Mouse (Mus musculus) limb, embryonic 13.5 days (tissue): ENCODE data around the gene Osr1. TPM values are rescaled to one million over a fixed set of nuclear protein-coding genes. Genes with fewer than 3 reads are reported as not detected.

ENCODE experiments used
- ATAC-seq: fragments of 200-750 bp; cut with Nextera tagmentation; 2 replicates; pipeline ENCODE4 v1.8.0; 2017; ENCODE audit warnings: low read depth, moderate number of reproducible peaks, moderate TSS enrichment; ENCODE audit not compliant: low FRiP score
- H3K27ac ChIP-seq: fragments of 300-500 bp; sonication (generic); 2 replicates; pipeline ENCODE4 v1.5.1; 2015; ENCODE audit warnings: inconsistent platforms, mild to moderate bottlenecking, moderate library complexity
- H3K27me3 ChIP-seq: fragments of 300-500 bp; sonication (generic); 2 replicates; pipeline ENCODE4 v1.6.1; 2015; ENCODE audit warnings: mild to moderate bottlenecking, inconsistent platforms
- H3K36me3 ChIP-seq: fragments of 300-500 bp; sonication (generic); 2 replicates; pipeline ENCODE4 v1.6.1; 2015; ENCODE audit warnings: inconsistent platforms, mild to moderate bottlenecking, moderate library complexity
- H3K4me1 ChIP-seq: fragments of 300-500 bp; sonication (generic); 2 replicates; pipeline ENCODE4 v1.6.1; 2015; ENCODE audit warnings: inconsistent platforms
- H3K4me2 ChIP-seq: fragments of 300-500 bp; sonication (generic); replicated peaks from 2 replicates; pipeline ENCODE4 v1.6.1; 2015; ENCODE audit warnings: inconsistent platforms, mild to moderate bottlenecking, moderate library complexity
- H3K4me3 ChIP-seq: fragments of 300-500 bp; sonication (generic); 2 replicates; pipeline ENCODE4 v1.5.1; 2015; ENCODE audit warnings: moderate library complexity, mild to moderate bottlenecking, inconsistent platforms
- H3K9ac ChIP-seq: fragments of 300-500 bp; sonication (generic); 2 replicates; pipeline ENCODE4 v1.6.1; 2015; ENCODE audit warnings: mild to moderate bottlenecking, inconsistent platforms
- H3K9me3 ChIP-seq: fragments of 300-500 bp; sonication (generic); 2 replicates; pipeline ENCODE4 v1.6.1; 2016; ENCODE audit warnings: inconsistent platforms
- WGBS: fragments of 180-500 bp; shearing (Covaris S2); methylation state at CpG from one replicate; pipeline ENCODE4 v1.1.7; 2015; 5-methylcytosine and 5-hydroxymethylcytosine counted together
- polyA plus RNA-seq: library from polyadenylated mRNA; unstranded; fragments of >200 nt; fragmentation: Nextera tagmentation; extraction: Ambion mirVana; gene quantifications from 2 replicates; pipeline ENCODE4 v1.2.1, GENCODE M21; 2015

Osr1 gene
- polyA plus RNA-seq, 1 experiment from 2014 or later: 95.3 TPM

- peaks cover 62% of the 10 kb centered on the region for H3K4me1 ChIP-seq
- H3K4me3 ChIP-seq: peak overlapping the region; percentile 70
- H3K27me3 ChIP-seq: peaks cover 82% of the 10 kb centered on the region
- peak overlapping the region; percentile 59 for H3K9ac ChIP-seq
- no peaks in the 10 kb centered on the region for H3K9me3 ChIP-seq
- 33% methylated on average over 4 of the region's 4 CpGs for WGBS
- 0 out of 2 replicates have a peak, but pooled peaks cover 8% of the 10 kb centered on the region for H3K36me3 ChIP-seq
- no peak for ATAC-seq
- peak overlapping the region; percentile 73 for H3K4me2 ChIP-seq
- 0 out of 2 replicates have a peak overlapping the region, but pooled peaks have one; percentile 28 for H3K27ac ChIP-seq
Observed at GRCm38 (mm10) chr12:9578591-9578990, 8.7 kb downstream of the Osr1 start.

GRCm38 (mm10) chr12:9579301-9580030 lies 9.6 kb downstream of the Osr1 start:
- peak overlapping the region; percentile 70 for H3K4me3 ChIP-seq
- peak overlapping the region; percentile 73 for H3K4me2 ChIP-seq
- H3K9ac ChIP-seq: peak overlapping the region; percentile 59
- no peaks in the 10 kb centered on the region for H3K9me3 ChIP-seq
- H3K36me3 ChIP-seq: 0 out of 2 replicates have a peak, but pooled peaks cover 8% of the 10 kb centered on the region
- H3K27ac ChIP-seq: 0 out of 2 replicates have a peak overlapping the region, but pooled peaks have one; percentile 28
- H3K4me1 ChIP-seq: peaks cover 64% of the 10 kb centered on the region
- no peak for ATAC-seq
- peaks cover 85% of the 10 kb centered on the region for H3K27me3 ChIP-seq
- 5% methylated on average over 31 of the region's 31 CpGs for WGBS

- Histone ChIP-seq H3K27me3 (peaks cover 78% of the 10 kb centered on the region), H3K36me3 (0 out of 2 replicates have a peak, but pooled peaks cover 8% of the 10 kb centered on the region), H3K9me3 (no peaks in the 10 kb centered on the region), H3K4me1 (peaks cover 69% of the 10 kb centered on the region), H3K4me3 (peak overlapping the region; percentile 70), H3K9ac (peak overlapping the region; percentile 59), H3K27ac (no peak overlapping the region), H3K4me2 (peak overlapping the region; percentile 73)
- WGBS: 4% methylated on average over 33 of the region's 33 CpGs
- no peak for ATAC-seq
Observed at GRCm38 (mm10) chr12:9580041-9580905, 10.4 kb downstream of the Osr1 start.

- 5% methylated on average over 30 of the region's 30 CpGs for WGBS
- H3K36me3 ChIP-seq: 0 out of 2 replicates have a peak, but pooled peaks cover 8% of the 10 kb centered on the region
- peaks cover 73% of the 10 kb centered on the region for H3K4me1 ChIP-seq
- ATAC-seq: no peak
- H3K27me3 ChIP-seq: peaks cover 75% of the 10 kb centered on the region
- peak overlapping the region; percentile 59 for H3K9ac ChIP-seq
- peak overlapping the region; percentile 70 for H3K4me3 ChIP-seq
- no peak overlapping the region for H3K27ac ChIP-seq
- no peaks in the 10 kb centered on the region for H3K9me3 ChIP-seq
- peak overlapping the region; percentile 73 for H3K4me2 ChIP-seq
Observed at GRCm38 (mm10) chr12:9581011-9581410, 11.1 kb downstream of the Osr1 start.

GRCm38 (mm10) chr12:9581506-9581905 lies 11.6 kb downstream of the Osr1 start:
- ATAC-seq: no peak
- H3K4me3 ChIP-seq: peak overlapping the region; percentile 70
- WGBS: 8% methylated on average over 12 of the region's 12 CpGs

GRCm38 (mm10) chr12:9582248-9582995 lies 12.5 kb downstream of the Osr1 start:
- H3K9ac ChIP-seq: no peak overlapping the region; the same call in 1 of the 2 replicates
- H3K4me3 ChIP-seq: no peak overlapping the region
- H3K36me3 ChIP-seq: 0 out of 2 replicates have a peak, but pooled peaks cover 8% of the 10 kb centered on the region
- H3K4me1 ChIP-seq: peaks cover 64% of the 10 kb centered on the region
- ATAC-seq: no peak
- WGBS: 21% methylated on average over 14 of the region's 14 CpGs
- peaks cover 67% of the 10 kb centered on the region for H3K27me3 ChIP-seq
- H3K27ac ChIP-seq: no peak overlapping the region
- H3K4me2 ChIP-seq: no peak overlapping the region
- H3K9me3 ChIP-seq: no peaks in the 10 kb centered on the region

More at GRCm38 (mm10) chr12:9581506-9581905, 11.6 kb downstream of the Osr1 start:
- peak overlapping the region; percentile 59 for H3K9ac ChIP-seq
- H3K27ac ChIP-seq: no peak overlapping the region
- 0 out of 2 replicates have a peak, but pooled peaks cover 8% of the 10 kb centered on the region for H3K36me3 ChIP-seq
- no peaks in the 10 kb centered on the region for H3K9me3 ChIP-seq
- H3K4me1 ChIP-seq: peaks cover 71% of the 10 kb centered on the region
- H3K4me2 ChIP-seq: peak overlapping the region; percentile 73
- H3K27me3 ChIP-seq: peaks cover 75% of the 10 kb centered on the region

- WGBS: 18% methylated on average over 2 of the region's 2 CpGs
- Histone ChIP-seq H3K4me3 (no peak overlapping the region), H3K4me1 (peaks cover 56% of the 10 kb centered on the region), H3K9me3 (no peaks in the 10 kb centered on the region), H3K36me3 (0 out of 2 replicates have a peak, but pooled peaks cover 8% of the 10 kb centered on the region), H3K4me2 (no peak overlapping the region), H3K27me3 (peaks cover 58% of the 10 kb centered on the region), H3K27ac (no peak overlapping the region), H3K9ac (no peak overlapping the region)
- no peak for ATAC-seq
Observed at GRCm38 (mm10) chr12:9583380-9583779, 13.5 kb downstream of the Osr1 start.

GRCm38 (mm10) chr12:9584366-9585084 lies 14.6 kb downstream of the Osr1 start:
- Histone ChIP-seq H3K27me3 (peaks cover 46% of the 10 kb centered on the region), H3K9me3 (no peaks in the 10 kb centered on the region), H3K27ac (no peak overlapping the region; the same call in 1 of the 2 replicates), H3K4me3 (peak overlapping the region; percentile 44), H3K4me1 (peaks cover 45% of the 10 kb centered on the region), H3K36me3 (0 out of 2 replicates have a peak, but pooled peaks cover 8% of the 10 kb centered on the region), H3K9ac (peak overlapping the region; percentile 68), H3K4me2 (peak overlapping the region; percentile 70)
- WGBS: 1% methylated on average over 23 of the region's 23 CpGs
- ATAC-seq: peak; percentile 92

GRCm38 (mm10) chr12:9585085-9585453 lies 15.2 kb downstream of the Osr1 start:
- Histone ChIP-seq H3K27me3 (peaks cover 43% of the 10 kb centered on the region), H3K9me3 (no peaks in the 10 kb centered on the region), H3K27ac (no peak overlapping the region; the same call in 1 of the 2 replicates), H3K4me2 (peak overlapping the region; percentile 70), H3K4me3 (peak overlapping the region; percentile 44), H3K4me1 (peaks cover 40% of the 10 kb centered on the region), H3K36me3 (0 out of 2 replicates have a peak, but pooled peaks cover 8% of the 10 kb centered on the region), H3K9ac (peak overlapping the region; percentile 68)
- WGBS: 1% methylated on average over 7 of the region's 7 CpGs
- peak; percentile 5; the same call in 1 of the 2 replicates for ATAC-seq

GRCm38 (mm10) chr12:9587732-9588131 lies 17.8 kb downstream of the Osr1 start:
- H3K4me1 ChIP-seq: peaks cover 16% of the 10 kb centered on the region

More at GRCm38 (mm10) chr12:9587732-9588131, 17.8 kb downstream of the Osr1 start:
- peaks cover 18% of the 10 kb centered on the region for H3K27me3 ChIP-seq
- H3K9ac ChIP-seq: no peak overlapping the region
- no peak overlapping the region for H3K4me2 ChIP-seq
- no peaks in the 10 kb centered on the region for H3K36me3 ChIP-seq
- no peaks in the 10 kb centered on the region for H3K9me3 ChIP-seq
- WGBS: 72% methylated on average over 1 of the region's 1 CpGs
- ATAC-seq: no peak
- H3K4me3 ChIP-seq: no peak overlapping the region
- no peak overlapping the region for H3K27ac ChIP-seq
